Mouse (Mus musculus) stomach, embryonic 15.5 days (tissue): ENCODE data around the gene Stk32c. TPM values are rescaled to one million over a fixed set of nuclear protein-coding genes. Genes with fewer than 3 reads are reported as not detected.

ENCODE experiments used
- ATAC-seq: fragments of 200-750 bp; cut with Nextera tagmentation; 2 replicates; pipeline ENCODE4 v1.8.0; 2017; ENCODE audit warnings: low read depth, moderate number of reproducible peaks, moderate TSS enrichment; ENCODE audit not compliant: insufficient read depth, low FRiP score
- H3K27ac ChIP-seq: fragments of 300-500 bp; sonication (generic); 2 replicates; pipeline ENCODE4 v1.5.1; 2015; ENCODE audit warnings: mild to moderate bottlenecking, inconsistent platforms
- H3K27me3 ChIP-seq: fragments of 300-500 bp; sonication (generic); replicated peaks from 2 replicates; pipeline ENCODE4 v1.6.1; 2015; ENCODE audit warnings: inconsistent platforms
- H3K36me3 ChIP-seq: fragments of 300-500 bp; sonication (generic); 2 replicates; pipeline ENCODE4 v1.6.1; 2015; ENCODE audit warnings: inconsistent platforms
- H3K4me1 ChIP-seq: fragments of 300-500 bp; sonication (generic); 2 replicates; pipeline ENCODE4 v1.6.1; 2015; ENCODE audit warnings: inconsistent platforms
- H3K4me2 ChIP-seq: fragments of 300-500 bp; sonication (generic); 2 replicates; pipeline ENCODE4 v1.6.1; 2015; ENCODE audit warnings: mild to moderate bottlenecking, inconsistent platforms
- H3K4me3 ChIP-seq: fragments of 300-500 bp; sonication (generic); replicated peaks from 2 replicates; pipeline ENCODE4 v1.5.1; 2015; ENCODE audit warnings: inconsistent platforms
- H3K9ac ChIP-seq: fragments of 300-500 bp; sonication (generic); 2 replicates; pipeline ENCODE4 v1.6.1; 2015; ENCODE audit warnings: inconsistent platforms
- H3K9me3 ChIP-seq: fragments of 300-500 bp; sonication (generic); 2 replicates; pipeline ENCODE4 v1.6.1; 2016; ENCODE audit warnings: inconsistent platforms
- WGBS: fragments of 180-500 bp; shearing (Covaris S2); methylation state at CpG from one replicate; pipeline ENCODE4 v1.1.7; 2015; 5-methylcytosine and 5-hydroxymethylcytosine counted together
- polyA plus RNA-seq: library from polyadenylated mRNA; unstranded; fragments of >200 nt; fragmentation: Nextera tagmentation; extraction: Ambion mirVana; gene quantifications from 2 replicates; pipeline ENCODE4 v1.2.1, GENCODE M21; 2015

Gene Stk32c
- polyA plus RNA-seq, 1 experiment from 2014 or later = 0.23 TPM

DNA sequence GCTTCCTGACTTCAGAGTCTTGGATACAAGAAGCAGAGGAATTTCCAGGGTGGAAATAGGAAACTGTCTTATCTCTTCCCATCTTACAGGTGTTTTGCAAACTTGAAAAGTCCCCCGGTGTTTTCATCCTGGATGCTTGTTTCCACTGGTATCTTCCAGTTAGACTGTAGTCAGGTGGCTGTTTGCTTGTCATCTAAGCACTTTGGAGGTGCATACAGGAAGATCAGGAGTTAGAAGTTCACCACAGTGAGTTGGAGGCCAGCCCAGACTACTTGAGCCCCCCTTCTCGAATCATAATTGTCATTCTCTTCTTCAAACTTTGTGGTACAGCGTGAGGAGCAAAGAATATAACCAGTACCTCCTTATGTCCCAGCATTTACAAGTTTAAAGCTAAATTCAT, 1.1 kb upstream of the Stk32c start:
- H3K27ac ChIP-seq = no peak overlapping the region
- H3K4me2 ChIP-seq = no peak overlapping the region
- H3K4me1 ChIP-seq = peaks cover 15% of the 10 kb centered on the region
- H3K9me3 ChIP-seq = no peaks in the 10 kb centered on the region
- no peaks in the 10 kb centered on the region for H3K36me3 ChIP-seq
- H3K4me3 ChIP-seq = no peak overlapping the region
- no peak for ATAC-seq
- 73% methylated on average over 3 of the region's 3 CpGs for WGBS
- H3K9ac ChIP-seq = no peak overlapping the region
- H3K27me3 ChIP-seq = no peaks in the 10 kb centered on the region

DNA sequence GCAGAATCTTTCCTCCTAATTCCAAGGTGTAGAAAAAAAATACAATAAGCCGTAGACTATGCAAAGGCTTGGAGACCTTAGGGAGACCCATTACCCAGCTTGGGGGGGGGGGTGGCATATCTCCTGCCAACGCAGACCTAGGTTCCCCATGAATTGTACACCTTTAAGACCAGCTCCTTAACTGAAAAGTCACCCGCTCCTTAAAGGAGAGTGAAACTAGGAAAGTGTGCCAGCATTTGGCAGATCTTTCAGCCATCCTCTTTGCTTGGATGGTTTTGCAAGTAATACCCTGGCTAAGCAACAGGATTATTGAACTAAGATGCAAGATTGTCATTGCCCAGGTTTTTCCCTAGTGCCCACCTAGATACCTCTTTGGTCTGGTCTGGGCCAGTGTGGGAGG, 644 bp upstream of the Stk32c start:
- Histone ChIP-seq H3K4me3 (peak overlapping the region; percentile 64), H3K27ac (no peak overlapping the region), H3K9ac (no peak overlapping the region), H3K36me3 (no peaks in the 10 kb centered on the region), H3K4me1 (peaks cover 14% of the 10 kb centered on the region), H3K27me3 (no peaks in the 10 kb centered on the region), H3K9me3 (no peaks in the 10 kb centered on the region), H3K4me2 (peak overlapping the region; percentile 60)
- 64% methylated on average over 3 of the region's 3 CpGs for WGBS
- ATAC-seq = no peak

DNA sequence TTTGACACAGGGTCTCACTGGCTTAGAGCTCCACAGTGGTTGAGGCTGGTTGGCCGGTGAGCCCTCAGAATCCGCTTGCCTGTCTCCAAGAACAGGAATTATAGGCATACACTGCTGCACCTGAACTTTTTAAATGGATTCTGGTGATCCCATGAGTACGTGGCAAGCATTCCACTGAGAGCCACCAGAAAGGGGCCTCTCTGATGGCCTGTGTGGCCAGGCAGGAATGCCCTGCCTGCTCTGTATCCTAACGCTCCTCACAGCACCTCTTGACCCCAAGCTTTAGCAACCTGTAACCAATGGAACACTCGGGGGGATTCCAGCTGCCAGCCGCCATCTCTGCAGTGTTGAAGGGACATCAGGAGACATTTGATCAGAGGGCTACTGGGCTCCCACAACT, 1.3 kb downstream of the Stk32c start:
- no peak for ATAC-seq
- WGBS = 80% methylated on average over 6 of the region's 6 CpGs
- H3K4me2 ChIP-seq = no peak overlapping the region

DNA sequence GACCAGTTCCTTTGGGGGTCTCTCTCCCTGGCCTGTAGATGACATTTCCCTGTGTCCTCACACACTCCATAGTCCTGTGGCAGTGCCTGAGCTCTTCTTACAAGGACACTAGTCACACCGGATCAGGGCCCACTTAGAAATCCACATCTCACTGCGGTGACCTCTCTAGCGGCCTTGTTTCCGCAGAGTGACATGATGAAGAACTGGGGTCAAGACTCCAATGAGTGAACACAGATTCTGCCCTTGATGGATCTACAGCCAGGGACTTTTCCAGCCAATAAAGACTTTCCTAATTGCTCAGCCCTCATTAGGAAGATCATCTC, 4.4 kb downstream of the Stk32c start:
- WGBS = 60% methylated on average over 4 of the region's 4 CpGs
- Histone ChIP-seq H3K4me1 (peaks cover 6% of the 10 kb centered on the region), H3K4me2 (no peak overlapping the region), H3K9ac (no peak overlapping the region), H3K27me3 (no peaks in the 10 kb centered on the region), H3K4me3 (no peak overlapping the region), H3K27ac (no peak overlapping the region), H3K9me3 (no peaks in the 10 kb centered on the region), H3K36me3 (no peaks in the 10 kb centered on the region)
- no peak for ATAC-seq

More for the DNA sequence above, 1.3 kb downstream of the Stk32c start:
- Histone ChIP-seq H3K9me3 (no peaks in the 10 kb centered on the region), H3K4me1 (peaks cover 12% of the 10 kb centered on the region), H3K4me3 (no peak overlapping the region), H3K27me3 (no peaks in the 10 kb centered on the region), H3K9ac (no peak overlapping the region), H3K27ac (no peak overlapping the region), H3K36me3 (no peaks in the 10 kb centered on the region)

DNA sequence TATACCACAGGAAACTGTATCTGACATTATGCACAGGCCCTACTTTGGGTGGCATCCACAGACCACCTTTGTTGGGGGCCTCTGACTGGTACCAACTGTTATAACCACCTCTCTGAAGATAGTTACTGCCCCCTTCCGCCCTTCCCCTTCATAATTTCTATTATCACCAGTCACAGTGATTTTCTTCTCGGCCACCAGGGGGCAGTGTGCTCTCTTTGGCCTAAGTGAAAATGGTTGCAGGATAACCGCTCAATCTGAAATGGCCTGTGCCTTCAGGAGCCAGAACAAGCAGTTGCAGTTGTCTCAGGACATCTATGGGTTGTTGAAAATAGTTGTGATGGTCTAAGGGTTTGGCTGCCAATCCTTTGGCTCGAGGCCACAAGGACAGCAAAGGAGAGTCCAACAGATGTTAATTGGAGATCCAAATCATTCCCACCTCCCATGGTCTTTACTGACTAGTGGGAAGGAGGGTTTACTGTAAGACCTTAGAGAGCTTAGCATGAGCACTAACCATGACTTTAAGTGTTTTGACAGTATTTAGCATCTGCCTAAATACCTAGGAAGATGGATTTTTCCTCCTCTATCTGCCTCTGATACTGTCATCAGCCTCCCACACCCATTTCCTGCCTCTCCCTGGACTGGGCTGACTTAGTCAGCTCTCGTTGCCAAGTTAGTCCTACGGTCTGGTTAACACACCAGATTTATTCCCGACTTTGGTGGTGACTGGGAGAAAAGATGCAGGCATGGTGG, 4.9 kb downstream of the Stk32c start:
- no peaks in the 10 kb centered on the region for H3K36me3 ChIP-seq
- H3K4me3 ChIP-seq = no peak overlapping the region
- no peak overlapping the region for H3K9ac ChIP-seq
- H3K4me2 ChIP-seq = no peak overlapping the region
- ATAC-seq = no peak
- H3K9me3 ChIP-seq = no peaks in the 10 kb centered on the region
- no peaks in the 10 kb centered on the region for H3K27me3 ChIP-seq
- 0 out of 2 replicates have a peak, but pooled peaks cover 2% of the 10 kb centered on the region for H3K4me1 ChIP-seq
- no peak overlapping the region for H3K27ac ChIP-seq
- WGBS = 23% methylated on average over 7 of the region's 7 CpGs

DNA sequence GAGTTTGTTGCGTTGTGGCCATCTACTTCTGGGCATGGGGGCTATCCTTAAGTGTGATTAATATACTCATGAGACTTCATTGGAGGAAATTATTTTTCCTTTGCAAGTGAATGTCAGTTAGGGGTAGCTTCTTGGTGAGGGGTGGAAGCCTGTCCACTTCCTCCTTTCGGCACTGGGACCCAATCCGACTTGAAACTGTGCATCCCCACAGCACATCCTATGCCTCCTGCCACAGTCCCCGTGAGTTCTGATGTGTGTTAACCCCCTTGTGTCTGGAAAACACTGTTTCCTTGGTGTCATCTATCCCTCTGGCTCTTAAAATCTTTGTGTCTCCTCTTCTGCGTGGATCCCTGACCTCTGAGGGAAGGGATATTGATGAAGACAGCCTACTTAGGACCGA, 11.9 kb downstream of the Stk32c start:
- H3K27me3 ChIP-seq = 0 out of 2 replicates have a peak, but pooled peaks cover 8% of the 10 kb centered on the region
- no peak overlapping the region for H3K27ac ChIP-seq
- no peak overlapping the region for H3K9ac ChIP-seq
- no peaks in the 10 kb centered on the region for H3K9me3 ChIP-seq
- H3K36me3 ChIP-seq = no peaks in the 10 kb centered on the region
- no peak for ATAC-seq
- no peak overlapping the region for H3K4me2 ChIP-seq
- 45% methylated on average over 6 of the region's 6 CpGs for WGBS
- no peaks in the 10 kb centered on the region for H3K4me1 ChIP-seq
- no peak overlapping the region for H3K4me3 ChIP-seq

DNA sequence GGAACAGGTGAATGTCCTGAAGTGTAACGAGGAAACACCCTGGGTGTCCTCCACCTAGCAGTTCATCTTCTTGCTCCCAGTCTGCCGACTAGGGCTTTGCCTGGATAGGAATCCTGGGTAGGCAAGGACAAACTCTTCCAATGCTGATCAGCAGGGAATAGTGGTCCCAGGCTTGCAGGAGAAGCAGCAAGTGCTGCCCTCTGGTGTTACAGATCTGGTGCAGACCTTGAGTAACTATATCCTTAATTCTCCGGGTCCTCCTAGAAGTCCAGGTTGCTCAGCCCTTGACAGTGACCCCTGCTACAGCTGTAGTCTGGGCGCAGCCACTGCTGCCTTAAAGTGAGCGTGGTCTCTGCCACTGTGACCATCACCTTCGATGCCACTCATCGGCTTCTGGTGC, 13.0 kb downstream of the Stk32c start:
- Histone ChIP-seq H3K4me2 (no peak overlapping the region), H3K36me3 (no peaks in the 10 kb centered on the region), H3K27ac (no peak overlapping the region), H3K9me3 (no peaks in the 10 kb centered on the region), H3K4me3 (no peak overlapping the region), H3K27me3 (0 out of 2 replicates have a peak, but pooled peaks cover 8% of the 10 kb centered on the region), H3K4me1 (no peaks in the 10 kb centered on the region), H3K9ac (no peak overlapping the region)
- 24% methylated on average over 7 of the region's 7 CpGs for WGBS
- ATAC-seq = no peak

DNA sequence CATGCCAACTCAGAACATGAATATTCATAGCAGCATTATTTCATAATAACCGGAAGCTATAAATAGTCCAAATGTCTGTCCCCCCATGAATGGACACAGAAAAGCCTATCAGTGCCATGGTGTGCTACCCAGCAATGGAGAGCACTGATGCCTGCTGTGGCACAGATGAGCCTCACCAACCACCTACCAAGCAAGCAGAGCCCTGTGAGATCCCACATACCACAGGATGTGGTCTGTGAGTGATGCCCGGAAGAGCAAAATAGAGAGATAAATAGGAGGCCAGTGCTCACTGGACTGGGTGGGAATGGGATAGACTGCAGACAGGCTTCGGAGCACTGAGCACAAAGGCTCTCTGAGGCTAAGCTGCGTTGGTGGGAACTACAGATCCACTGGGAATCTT, 16.1 kb downstream of the Stk32c start:
- no peak overlapping the region for H3K9ac ChIP-seq
- 75% methylated on average over 4 of the region's 4 CpGs for WGBS
- no peaks in the 10 kb centered on the region for H3K9me3 ChIP-seq

DNA sequence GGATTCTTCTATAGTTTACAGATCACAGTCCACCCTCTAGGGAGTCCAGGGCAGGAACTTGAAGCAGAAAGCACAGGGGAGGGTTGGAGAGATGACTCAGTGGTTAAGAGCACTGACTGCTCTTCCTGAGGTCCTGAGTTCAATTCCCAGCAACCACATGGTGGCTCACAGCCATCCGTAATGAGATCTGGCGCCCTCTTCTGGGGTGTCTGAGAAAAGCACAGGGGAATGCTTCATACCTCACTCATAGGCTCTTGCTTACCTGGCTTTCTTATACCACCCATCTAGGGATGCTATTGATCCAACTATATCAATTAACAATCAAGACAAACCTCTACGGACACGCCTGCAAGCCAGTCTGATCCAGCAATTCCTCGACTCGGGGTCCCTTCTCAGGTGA, 21.5 kb downstream of the Stk32c start:
- H3K4me2 ChIP-seq = no peak overlapping the region
- no peaks in the 10 kb centered on the region for H3K9me3 ChIP-seq
- H3K4me3 ChIP-seq = no peak overlapping the region
- peaks cover 15% of the 10 kb centered on the region for H3K27me3 ChIP-seq
- no peaks in the 10 kb centered on the region for H3K36me3 ChIP-seq
- H3K9ac ChIP-seq = no peak overlapping the region
- 70% methylated on average over 6 of the region's 6 CpGs for WGBS
- peaks cover 12% of the 10 kb centered on the region; the same call in 1 of the 2 replicates for H3K4me1 ChIP-seq
- H3K27ac ChIP-seq = no peak overlapping the region
- ATAC-seq = no peak

More for the DNA sequence above, 16.1 kb downstream of the Stk32c start:
- H3K4me1 ChIP-seq = no peaks in the 10 kb centered on the region
- H3K36me3 ChIP-seq = no peaks in the 10 kb centered on the region
- no peak overlapping the region for H3K27ac ChIP-seq
- ATAC-seq = no peak
- H3K27me3 ChIP-seq = 0 out of 2 replicates have a peak, but pooled peaks cover 8% of the 10 kb centered on the region
- H3K4me3 ChIP-seq = no peak overlapping the region
- H3K4me2 ChIP-seq = no peak overlapping the region

DNA sequence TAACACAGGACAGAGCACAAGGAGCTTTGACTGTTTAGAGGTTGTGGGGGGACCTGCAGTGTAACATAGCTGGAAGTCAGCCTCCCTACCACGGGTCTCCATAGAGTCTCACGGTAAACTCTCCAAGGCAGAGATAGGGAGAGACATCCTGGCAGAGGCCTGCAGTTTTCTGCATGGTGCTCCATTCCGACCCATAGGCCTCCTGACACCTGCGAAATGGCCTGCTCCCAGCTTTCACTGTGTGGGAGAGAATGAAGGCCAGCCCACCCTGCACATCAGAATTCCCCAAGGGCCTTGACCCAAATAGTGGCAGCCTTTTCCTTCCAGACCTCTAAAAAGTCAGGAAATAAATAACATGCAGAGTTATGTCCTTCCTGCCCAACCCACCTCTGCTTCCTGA, 22.5 kb downstream of the Stk32c start:
- 89% methylated on average over 4 of the region's 4 CpGs for WGBS
- Histone ChIP-seq H3K27ac (no peak overlapping the region), H3K9ac (no peak overlapping the region), H3K4me1 (peaks cover 12% of the 10 kb centered on the region; the same call in 1 of the 2 replicates), H3K4me2 (no peak overlapping the region), H3K9me3 (no peaks in the 10 kb centered on the region), H3K27me3 (peaks cover 24% of the 10 kb centered on the region), H3K36me3 (no peaks in the 10 kb centered on the region), H3K4me3 (no peak overlapping the region)
- no peak for ATAC-seq

DNA sequence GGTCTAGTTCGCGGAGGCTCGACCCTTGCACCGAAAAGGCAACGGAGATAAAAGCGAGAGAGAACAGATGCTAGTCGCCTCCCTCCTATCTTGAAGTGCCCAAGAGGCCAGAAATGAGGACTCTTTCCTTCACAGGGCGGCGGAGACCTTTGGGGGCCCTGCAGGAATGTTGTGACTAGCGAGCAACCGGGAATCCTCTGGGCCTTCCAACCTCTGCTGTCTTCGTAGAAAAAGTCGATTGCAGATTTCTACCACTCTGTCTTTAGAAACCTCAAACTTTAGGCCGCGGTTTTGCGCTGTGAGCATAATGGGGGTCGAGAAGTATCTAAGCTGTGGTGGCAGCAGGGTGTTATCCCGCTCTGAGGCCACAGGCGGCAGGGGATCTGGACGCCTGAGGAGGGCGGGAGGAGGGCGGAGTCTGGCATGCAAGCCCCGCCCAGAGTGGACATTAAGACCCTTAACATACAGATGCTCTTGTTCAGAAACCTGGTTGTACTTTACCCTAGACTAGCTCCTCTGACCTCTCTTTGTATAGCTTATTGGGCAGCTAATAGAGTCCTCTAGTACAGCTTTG, 24.4 kb downstream of the Stk32c start:
- 0 out of 2 replicates have a peak overlapping the region, but pooled peaks have one; percentile 40 for H3K9ac ChIP-seq
- ATAC-seq = peak; percentile 55; the same call in 1 of the 2 replicates
- peaks cover 12% of the 10 kb centered on the region; the same call in 1 of the 2 replicates for H3K4me1 ChIP-seq
- H3K36me3 ChIP-seq = no peaks in the 10 kb centered on the region
- no peaks in the 10 kb centered on the region for H3K9me3 ChIP-seq
- H3K4me3 ChIP-seq = peak overlapping the region; percentile 65
- H3K27me3 ChIP-seq = peaks cover 28% of the 10 kb centered on the region
- peak overlapping the region; percentile 100 for H3K4me2 ChIP-seq
- H3K27ac ChIP-seq = no peak overlapping the region
- WGBS = 2% methylated on average over 23 of the region's 23 CpGs

DNA sequence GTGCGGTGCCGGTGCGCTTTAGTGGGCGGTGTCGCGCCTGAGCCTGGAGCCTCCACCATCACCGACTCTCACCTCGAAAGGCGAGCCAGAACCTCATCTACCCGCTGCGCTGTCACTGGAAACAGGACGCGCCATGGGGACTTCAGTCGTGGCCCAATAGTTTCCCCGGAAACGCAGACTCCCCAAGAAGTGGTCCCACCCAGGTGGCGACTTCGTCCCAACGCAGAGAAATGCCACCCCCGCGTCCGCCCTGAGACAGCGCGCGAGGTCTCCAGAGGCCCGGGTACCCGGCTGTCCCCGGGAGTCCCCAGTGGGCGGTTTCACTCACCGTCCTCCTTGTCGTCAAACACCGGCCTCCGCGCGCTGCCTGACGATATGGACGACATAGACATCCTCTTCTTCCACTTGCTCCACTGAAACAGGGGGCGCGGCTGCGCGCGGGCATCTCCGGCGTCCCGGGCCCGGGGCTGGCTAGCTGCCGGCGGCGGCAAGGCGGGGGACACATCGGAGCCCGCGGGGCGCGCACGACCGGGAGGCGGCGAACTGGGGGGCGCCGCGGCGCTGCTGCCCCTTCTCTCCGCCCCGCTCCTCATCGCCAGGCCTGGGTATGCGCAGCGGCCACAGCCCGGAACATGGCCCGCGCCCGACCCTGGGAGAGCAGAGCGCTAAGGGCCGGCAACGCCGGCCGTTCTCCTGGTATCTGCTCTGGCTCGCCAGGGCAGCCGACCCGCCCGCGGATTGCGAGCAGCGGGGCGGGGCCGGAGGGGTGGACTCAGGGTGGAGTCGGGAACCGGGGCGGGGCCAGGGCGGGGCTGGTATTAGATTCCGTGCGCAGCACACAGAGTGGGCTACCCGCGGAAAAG, 25.1 kb downstream of the Stk32c start:
- Histone ChIP-seq H3K4me3 (peak overlapping the region; percentile 65), H3K9me3 (no peaks in the 10 kb centered on the region), H3K36me3 (no peaks in the 10 kb centered on the region), H3K27ac (no peak overlapping the region), H3K27me3 (peaks cover 28% of the 10 kb centered on the region), H3K4me1 (peaks cover 12% of the 10 kb centered on the region; the same call in 1 of the 2 replicates), H3K4me2 (peak overlapping the region; percentile 100), H3K9ac (peak overlapping the region; percentile 40)
- under 1% methylated on average over 77 of the region's 94 CpGs for WGBS
- peak; percentile 93 for ATAC-seq
